Mouse (Mus musculus): ENCODE results near the gene H2-Q7. TPM values are rescaled to one million over a fixed set of nuclear protein-coding genes. Genes with fewer than 3 reads are reported as not detected.
A peak's percentile ranks its signal among the peaks of the same experiment; 100 is the strongest.
"Not testable (repeated sequence)": the region's sequence is repeated elsewhere in the genome, so short reads cannot be mapped to it uniquely, and the experiment has no call there.

The H2-Q7 gene
- polyA plus RNA-seq (2015; fragmentation: Nextera tagmentation; extraction: Ambion mirVana): 3.1 and 3.3 TPM in 2 replicates

- H3K4me1 ChIP-seq, H3K36me3 ChIP-seq, H3K9me3 ChIP-seq, H3K27ac ChIP-seq: not testable (repeated sequence)
- peak; percentile 68 for ATAC-seq (ENCODE audit: insufficient number of reproducible peaks, low FRiP score, low TSS enrichment, low read depth)
- Histone ChIP-seq H3K4me2 (peak within 1 kb of the TSS; percentile 91), H3K27me3 (peaks cover 16% of the 10 kb centered on the region), H3K9ac (peak within 1 kb of the TSS; percentile 39), H3K4me3 (peak within 1 kb of the TSS; percentile 48)
- 3% methylated on average over 18 of the region's 18 CpGs for WGBS
Observed at GRCm38 (mm10) chr17:35438885-35439284, at the start of gene H2-Q7. Gene H2-Q7 (plus strand): TSS chr17:35439155.

GRCm38 (mm10) chr17:35389796-35390195 is 49.2 kb upstream of the H2-Q7 start:
- H3K9me3 ChIP-seq; H3K36me3 ChIP-seq; H3K27ac ChIP-seq; H3K9ac ChIP-seq; ATAC-seq (ENCODE audit: insufficient number of reproducible peaks, low FRiP score, low TSS enrichment, low read depth); H3K27me3 ChIP-seq; H3K4me3 ChIP-seq; H3K4me2 ChIP-seq; H3K4me1 ChIP-seq: not testable (repeated sequence)
- 2% methylated on average over 7 of the region's 7 CpGs for WGBS

- not testable (repeated sequence) for H3K9ac ChIP-seq; H3K27ac ChIP-seq; H3K4me3 ChIP-seq; H3K4me2 ChIP-seq; H3K36me3 ChIP-seq; H3K4me1 ChIP-seq; H3K27me3 ChIP-seq; ATAC-seq (ENCODE audit: insufficient number of reproducible peaks, low FRiP score, low TSS enrichment, low read depth); H3K9me3 ChIP-seq
- WGBS: 67% methylated on average over 2 of the region's 2 CpGs
Observed at GRCm38 (mm10) chr17:35392671-35393070, 46.3 kb upstream of the H2-Q7 start.

GRCm38 (mm10) chr17:35393864-35394800 is 44.8 kb upstream of the H2-Q7 start:
- H3K4me1 ChIP-seq; H3K36me3 ChIP-seq; ATAC-seq (ENCODE audit: insufficient number of reproducible peaks, low FRiP score, low TSS enrichment, low read depth); H3K27ac ChIP-seq; H3K9ac ChIP-seq; H3K27me3 ChIP-seq; H3K9me3 ChIP-seq: not testable (repeated sequence)
- peak overlapping the region; percentile 43 for H3K4me2 ChIP-seq
- 2% methylated on average over 54 of the region's 75 CpGs for WGBS
- peak overlapping the region; percentile 25 for H3K4me3 ChIP-seq

- H3K27ac ChIP-seq; H3K36me3 ChIP-seq; H3K4me1 ChIP-seq; H3K4me2 ChIP-seq; H3K4me3 ChIP-seq; H3K9ac ChIP-seq; H3K27me3 ChIP-seq; H3K9me3 ChIP-seq; ATAC-seq (ENCODE audit: insufficient number of reproducible peaks, low FRiP score, low TSS enrichment, low read depth): not testable (repeated sequence)
- 88% methylated on average over 2 of the region's 2 CpGs for WGBS
Observed at GRCm38 (mm10) chr17:35396956-35397355, 42.0 kb upstream of the H2-Q7 start.

- H3K27ac ChIP-seq; H3K9me3 ChIP-seq; ATAC-seq (ENCODE audit: insufficient number of reproducible peaks, low FRiP score, low TSS enrichment, low read depth); H3K9ac ChIP-seq; H3K27me3 ChIP-seq; H3K4me3 ChIP-seq; H3K4me2 ChIP-seq; H3K4me1 ChIP-seq; H3K36me3 ChIP-seq: not testable (repeated sequence)
- no CpG with 5 or more reads among the region's 1 CpGs for WGBS
Observed at GRCm38 (mm10) chr17:35413057-35413456, 25.9 kb upstream of the H2-Q7 start.

- H3K4me1 ChIP-seq; H3K9me3 ChIP-seq; H3K27ac ChIP-seq; H3K9ac ChIP-seq; H3K4me2 ChIP-seq; H3K27me3 ChIP-seq; H3K4me3 ChIP-seq; ATAC-seq (ENCODE audit: insufficient number of reproducible peaks, low FRiP score, low TSS enrichment, low read depth); H3K36me3 ChIP-seq: not testable (repeated sequence)
- WGBS: 62% methylated on average over 3 of the region's 10 CpGs
Observed at GRCm38 (mm10) chr17:35415273-35416129, 23.5 kb upstream of the H2-Q7 start.

GRCm38 (mm10) chr17:35418772-35419171 is 20.2 kb upstream of the H2-Q7 start:
- Histone ChIP-seq H3K27me3 (peaks cover 6% of the 10 kb centered on the region; the same call in 1 of the 2 replicates), H3K9ac (no peak overlapping the region), H3K4me2 (no peak overlapping the region), H3K4me1 (no peaks in the 10 kb centered on the region), H3K4me3 (no peak overlapping the region), H3K27ac (no peak overlapping the region), H3K36me3 (no peaks in the 10 kb centered on the region), H3K9me3 (no peaks in the 10 kb centered on the region)
- no peak for ATAC-seq (ENCODE audit: insufficient number of reproducible peaks, low FRiP score, low TSS enrichment, low read depth)
- 61% methylated on average over 7 of the region's 7 CpGs for WGBS

GRCm38 (mm10) chr17:35419564-35419963 is 19.4 kb upstream of the H2-Q7 start:
- H3K4me3 ChIP-seq; ATAC-seq (ENCODE audit: insufficient number of reproducible peaks, low FRiP score, low TSS enrichment, low read depth); H3K9me3 ChIP-seq; H3K36me3 ChIP-seq; H3K4me2 ChIP-seq; H3K4me1 ChIP-seq; H3K27ac ChIP-seq; H3K9ac ChIP-seq; H3K27me3 ChIP-seq: not testable (repeated sequence)
- WGBS: 59% methylated on average over 4 of the region's 4 CpGs

GRCm38 (mm10) chr17:35420206-35420810 is 18.6 kb upstream of the H2-Q7 start:
- not testable (repeated sequence) for ATAC-seq (ENCODE audit: insufficient number of reproducible peaks, low FRiP score, low TSS enrichment, low read depth); H3K27ac ChIP-seq; H3K4me1 ChIP-seq; H3K36me3 ChIP-seq; H3K4me3 ChIP-seq; H3K9me3 ChIP-seq; H3K9ac ChIP-seq; H3K4me2 ChIP-seq
- H3K27me3 ChIP-seq: peaks cover 16% of the 10 kb centered on the region
- WGBS: 12% methylated on average over 11 of the region's 11 CpGs

GRCm38 (mm10) chr17:35421331-35421730 is 17.6 kb upstream of the H2-Q7 start:
- not testable (repeated sequence) for H3K4me2 ChIP-seq; H3K9ac ChIP-seq; H3K4me1 ChIP-seq; H3K27ac ChIP-seq; H3K4me3 ChIP-seq; ATAC-seq (ENCODE audit: insufficient number of reproducible peaks, low FRiP score, low TSS enrichment, low read depth); H3K9me3 ChIP-seq; H3K36me3 ChIP-seq
- peaks cover 25% of the 10 kb centered on the region for H3K27me3 ChIP-seq
- 89% methylated on average over 4 of the region's 4 CpGs for WGBS

- H3K4me2 ChIP-seq; H3K9me3 ChIP-seq; H3K4me3 ChIP-seq; H3K9ac ChIP-seq; H3K36me3 ChIP-seq; ATAC-seq (ENCODE audit: insufficient number of reproducible peaks, low FRiP score, low TSS enrichment, low read depth); H3K27ac ChIP-seq; H3K4me1 ChIP-seq: not testable (repeated sequence)
- WGBS: 88% methylated on average over 5 of the region's 5 CpGs
- peaks cover 27% of the 10 kb centered on the region for H3K27me3 ChIP-seq
Observed at GRCm38 (mm10) chr17:35422360-35422759, 16.6 kb upstream of the H2-Q7 start.
